In the genomic region with DNA sequence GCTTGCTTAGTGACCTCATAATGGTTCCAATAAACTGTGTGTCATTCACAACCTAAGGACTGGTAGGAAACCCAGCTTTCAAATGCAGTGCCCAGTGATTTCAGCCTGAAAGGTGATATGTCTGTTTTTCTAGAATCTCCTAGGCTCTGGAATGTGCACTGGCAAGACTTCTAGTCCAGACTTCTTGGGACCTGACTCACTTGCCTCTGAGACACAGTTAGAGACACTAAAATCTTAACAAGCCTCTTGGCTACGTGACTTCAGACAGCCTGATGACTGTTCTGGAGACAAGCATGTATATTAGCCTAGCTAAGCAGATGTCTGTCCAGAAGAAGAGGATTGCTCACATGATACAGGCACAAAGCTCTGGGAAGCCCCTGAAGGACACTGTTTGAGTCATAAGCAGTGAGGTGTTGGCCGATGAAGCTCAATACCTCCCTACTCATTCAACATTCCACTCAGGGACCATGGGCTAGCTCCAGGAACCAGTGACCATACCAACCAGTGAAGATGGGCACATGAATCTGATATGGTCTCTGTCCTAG, we compare ENCODE assay signal across 18 mouse cellular contexts.
"Had no signal": no experiment of that assay in that cellular context is flagged by ENCODE, and none has a peak within 500 bp of the region (broad histone marks: within the 10 kb centered on the region; RNA-seq: fewer than 3 reads in every experiment).

No protein-coding gene starts in this region.

- H3K4me2 ChIP-seq: limb, embryonic 12.5 days; limb, embryonic 15.5 days; liver, embryonic 11.5 days; lung, embryonic 14.5 days; midbrain, embryonic 12.5 days had no signal

- H3K4me3 ChIP-seq: limb, embryonic 12.5 days; limb, embryonic 15.5 days; midbrain, embryonic 12.5 days; myocyte had no signal

- DNase-seq: kidney, postnatal 10 days; kidney, postnatal 36 days; left cerebral cortex, postnatal 4 days; liver, postnatal 0 days; lung, embryonic 14.5 days; thymus, adult 2 months; thymus, postnatal 14 days; thymus, postnatal 4 days had no signal

- H3K9me3 ChIP-seq: limb, embryonic 12.5 days; limb, embryonic 15.5 days; midbrain, embryonic 12.5 days had no signal

- H3K4me1 ChIP-seq: limb, embryonic 12.5 days; midbrain, embryonic 12.5 days had no signal

- H3K27ac ChIP-seq: limb, embryonic 12.5 days; limb, embryonic 15.5 days; liver, embryonic 14.5 days; macrophage; midbrain, embryonic 12.5 days; stomach, postnatal 0 days had no signal

- H3K36me3 ChIP-seq: limb, embryonic 12.5 days; limb, embryonic 15.5 days; midbrain, embryonic 12.5 days had no signal

- H3K27me3 ChIP-seq: limb, embryonic 12.5 days; limb, embryonic 15.5 days; midbrain, embryonic 12.5 days had no signal

- H3K9ac ChIP-seq: limb, embryonic 12.5 days; limb, embryonic 15.5 days; liver, embryonic 14.5 days; liver, postnatal 0 days; lung, embryonic 14.5 days; midbrain, embryonic 12.5 days had no signal

- ATAC-seq: liver, postnatal 0 days; lung, postnatal 0 days; midbrain, embryonic 16.5 days had no signal
